Mouse (Mus musculus) hematopoietic stem cell, adult 5-6 weeks (primary cell): Measurements from ENCODE around the gene Aqp2. TPM values are rescaled to one million over a fixed set of nuclear protein-coding genes. Genes with fewer than 3 reads are reported as not detected.

Source experiments
- ATAC-seq, 2 experiments: fragments of 125-278 bp in 1 of 2; replicated peaks in 1 of 2; 2 replicates each; pipeline ENCODE4 v1.8.0; 2016 to 2017; ENCODE audit warnings: inconsistent platforms in 2 of 2, mild to moderate bottlenecking in 2 of 2, moderate number of reproducible peaks in 2 of 2, low read depth in 1 of 2, moderate TSS enrichment in 1 of 2; ENCODE audit not compliant: low FRiP score in 2 of 2, poor library complexity in 2 of 2, severe bottlenecking in 2 of 2, insufficient read depth in 1 of 2, low TSS enrichment in 1 of 2
- total RNA-seq: library from RNA; stranded (forward); fragments of 172-1452, 232-1000 nt; gene quantifications from 2 replicates; pipeline ENCODE4 v1.2.3, GENCODE M21; 2017

The Aqp2 gene
- total RNA-seq, 1 experiment from 2014 or later, result not detected

- ATAC-seq, result no peak
These were observed 27.7 kb downstream of the Aqp2 start for GRCm38 (mm10) chr15:99606515-99606914.

GRCm38 (mm10) chr15:99607388-99608113 is 28.7 kb downstream of the Aqp2 start:
- ATAC-seq, result no peak

DNA sequence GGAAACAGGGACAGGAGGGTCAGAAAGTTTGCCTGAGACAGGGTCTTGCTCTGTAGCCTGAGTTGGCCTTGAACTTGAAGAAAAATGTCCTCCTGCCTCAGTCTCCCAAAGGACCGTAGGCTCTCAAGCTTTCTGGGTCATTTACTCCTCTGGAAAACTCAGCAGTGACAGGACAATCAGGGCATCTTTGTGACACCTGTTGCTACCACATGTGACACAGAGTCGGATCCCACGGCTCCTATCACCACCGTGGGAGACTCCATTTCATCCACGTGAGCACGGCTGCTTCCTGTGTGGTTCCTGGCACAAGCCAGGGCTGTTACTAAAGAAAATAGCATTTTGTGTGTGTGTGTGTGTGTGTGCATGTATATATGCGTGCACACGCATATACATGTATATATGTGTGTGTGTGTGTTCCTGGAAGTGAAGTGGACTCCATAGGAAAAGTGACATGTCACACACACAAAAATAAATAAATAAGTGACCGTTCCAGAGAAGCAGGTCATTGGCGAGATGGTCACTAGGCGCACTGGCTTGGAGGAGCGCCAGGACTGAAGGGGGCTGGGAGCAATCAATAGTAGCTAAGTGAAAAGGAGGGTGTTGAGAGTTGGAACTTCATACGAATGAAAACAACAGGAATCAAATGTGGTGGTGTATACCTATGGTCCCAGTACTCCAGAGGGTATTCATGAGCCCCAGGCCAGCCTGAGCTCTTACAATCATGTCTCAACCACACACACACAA is 29.7 kb downstream of the Aqp2 start:
- no peak for ATAC-seq

GRCm38 (mm10) chr15:99611563-99611962 is 32.7 kb downstream of the Aqp2 start:
- no peak for ATAC-seq

- no peak for ATAC-seq
These were observed 35.4 kb downstream of the Aqp2 start for GRCm38 (mm10) chr15:99614273-99614672.

DNA sequence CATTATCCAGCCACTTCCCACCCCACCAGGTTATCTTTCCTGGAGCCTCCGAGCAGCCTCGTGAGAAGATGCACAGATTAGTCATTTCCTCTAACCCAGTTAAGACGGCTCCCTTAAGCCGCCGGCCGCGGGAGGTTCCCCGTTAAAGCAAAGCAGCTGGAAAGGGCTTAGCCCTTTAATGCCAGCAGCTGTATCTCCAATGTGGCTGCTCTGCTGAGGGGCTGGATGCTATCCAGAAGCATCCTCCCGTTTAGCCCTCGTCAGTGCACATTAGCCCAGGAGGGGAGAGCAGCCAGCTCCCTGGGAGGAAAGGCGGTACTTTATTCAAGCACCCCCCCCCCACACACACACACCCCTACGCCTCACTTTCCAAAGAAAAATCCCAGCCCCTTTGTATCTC is 35.9 kb downstream of the Aqp2 start:
- ATAC-seq, result no peak

- no peak for ATAC-seq
These were observed 36.4 kb downstream of the Aqp2 start for GRCm38 (mm10) chr15:99615246-99615645.

DNA sequence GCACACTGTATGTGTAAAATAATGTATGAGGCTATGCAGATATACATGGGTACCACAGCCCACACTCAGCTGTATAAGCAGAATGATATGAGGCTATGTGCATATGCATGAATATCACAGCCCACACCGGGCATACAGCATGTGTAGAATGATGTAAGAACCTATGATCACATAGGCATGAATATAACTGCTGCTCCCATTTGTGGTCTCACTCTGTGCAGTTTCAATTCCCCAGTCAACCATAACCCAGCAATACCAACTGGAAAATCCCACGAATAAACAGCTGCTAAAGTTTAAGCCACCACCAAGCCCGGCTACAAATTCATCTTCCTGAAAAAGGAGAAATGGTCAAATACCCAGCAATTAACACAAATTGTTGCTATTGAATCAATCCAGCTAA is 39.7 kb downstream of the Aqp2 start:
- no peak for ATAC-seq

DNA sequence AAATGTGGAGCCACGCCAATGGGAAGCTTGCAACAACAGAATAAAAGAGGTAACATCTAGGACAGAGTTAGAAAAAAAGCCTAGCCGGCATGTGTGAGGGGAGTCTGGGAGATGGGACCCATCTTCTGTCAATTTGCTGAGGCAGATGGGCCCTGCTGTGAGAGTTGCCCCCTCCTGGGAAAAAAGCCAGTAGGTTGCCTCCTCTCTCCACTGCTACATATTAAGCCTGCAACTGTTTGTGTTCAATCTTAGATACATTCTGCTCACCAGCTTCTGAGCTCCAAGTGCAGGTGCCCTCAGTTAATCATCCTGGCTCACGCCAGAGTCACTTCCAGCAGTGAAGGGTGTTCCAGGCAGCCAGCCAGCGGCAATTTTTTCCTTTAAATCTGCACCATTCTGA is 41.0 kb downstream of the Aqp2 start:
- no peak for ATAC-seq

DNA sequence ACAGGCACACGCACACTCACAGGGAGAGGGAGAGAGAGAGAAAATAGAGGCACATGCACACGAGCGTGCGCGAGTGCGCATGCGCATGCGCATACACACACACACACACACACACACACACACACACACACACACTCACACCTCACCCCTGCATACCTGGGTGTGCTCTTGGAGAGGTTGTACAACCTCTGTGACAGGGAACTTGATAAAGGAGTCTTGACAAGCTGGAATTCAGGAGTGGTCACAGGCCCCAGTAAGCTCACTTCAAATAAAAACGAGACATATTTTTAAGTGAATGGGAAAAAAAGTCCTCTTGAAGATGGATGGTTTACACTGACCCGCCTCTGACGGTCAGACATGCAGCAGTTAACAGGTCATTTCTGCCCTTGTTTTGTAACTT is 43.2 kb downstream of the Aqp2 start:
- no peak for ATAC-seq

- ATAC-seq, result no peak
These were observed 52.8 kb downstream of the Aqp2 start for GRCm38 (mm10) chr15:99631618-99632017.

Other genes with a start within 250 kb of the Aqp2 start
- gene Fmnl3, start 208.6 kb upstream of the Aqp2 start, total RNA-seq, result 16.5 and 20.1 TPM in 2 replicates
- gene Tmbim6, start 186.2 kb upstream of the Aqp2 start, total RNA-seq, result 120 and 133 TPM in 2 replicates
- 0.89 and 1.8 TPM in 2 replicates for gene Nckap5l, start 121.3 kb upstream of the Aqp2 start, total RNA-seq
- 7.1 and 7.2 TPM in 2 replicates for gene Bcdin3d, start 104.3 kb upstream of the Aqp2 start, total RNA-seq
- not detected in 2 replicates for gene Faim2, start 50.9 kb upstream of the Aqp2 start, total RNA-seq
- gene Aqp5, start 11.7 kb downstream of the Aqp2 start, total RNA-seq, result not detected in 2 replicates
- not detected in 2 replicates for gene Aqp6, start 22.3 kb downstream of the Aqp2 start, total RNA-seq
- 47.7 and 50.2 TPM in 2 replicates for gene Racgap1, start 72.6 kb downstream of the Aqp2 start, total RNA-seq
- not detected in 2 replicates for gene Asic1, start 91.3 kb downstream of the Aqp2 start, total RNA-seq
- 29.7 and 39.1 TPM in 2 replicates for gene Smarcd1, start 123.1 kb downstream of the Aqp2 start, total RNA-seq
- not detected in 2 replicates for gene Gm17349, start 126.4 kb downstream of the Aqp2 start, total RNA-seq
- 0.74 and 1.7 TPM in 2 replicates for gene Gpd1, start 138.5 kb downstream of the Aqp2 start, total RNA-seq
- gene Cox14, start 146.6 kb downstream of the Aqp2 start, total RNA-seq, result 26.8 and 41.8 TPM in 2 replicates
- gene Cers5, start 193.8 kb downstream of the Aqp2 start, total RNA-seq, result 46.2 and 48.5 TPM in 2 replicates